Mouse (Mus musculus): ENCODE results near the gene Vmn2r115.
"Not testable (repeated sequence)": the region's sequence is repeated elsewhere in the genome, so short reads cannot be mapped to it uniquely, and the experiment has no call there.

Vmn2r115 gene

GRCm38 (mm10) chr17:23343441-23343840 is at the start of gene Vmn2r115:
Vmn2r115 (plus strand) TSS chr17:23343741.
- not testable (repeated sequence) for DNase-seq

GRCm38 (mm10) chr17:23312437-23312836 is 31.1 kb upstream of the Vmn2r115 start, which contains the start of gene Vmn2r114:
Vmn2r114 (minus strand) TSS chr17:23312537.
- DNase-seq: not testable (repeated sequence)

GRCm38 (mm10) chr17:23330657-23331056 is 12.9 kb upstream of the Vmn2r115 start:
- no peak for DNase-seq

- DNase-seq: no peak
Observed at GRCm38 (mm10) chr17:23351644-23352043, 8.1 kb downstream of the Vmn2r115 start.

- not testable (repeated sequence) for DNase-seq
Observed at GRCm38 (mm10) chr17:23384304-23384703, 40.8 kb downstream of the Vmn2r115 start, which contains the start of gene Vmn2r116. Vmn2r116 (plus strand) TSS chr17:23384604.

Measured in kidney, adult 9 months (tissue).